Mouse (Mus musculus): ENCODE measurements around the gene Bod1. TPM values are rescaled to one million over a fixed set of nuclear protein-coding genes. Genes with fewer than 3 reads are reported as not detected.

Bod1 gene
- polyA plus RNA-seq, 1 experiment from 2014 or later: 40.4 TPM

- Histone ChIP-seq H3K36me3 (ENCODE audit: control insufficient read depth, insufficient read depth) (no peaks in the 10 kb centered on the region), H3K4me1 (replicated peaks; ENCODE audit: control insufficient read depth, insufficient read depth, low read length) (no peaks in the 10 kb centered on the region), H3K27me3 (replicated peaks; ENCODE audit: control insufficient read depth, insufficient read depth, low read length) (no peaks in the 10 kb centered on the region), H3K4me2 (replicated peaks; ENCODE audit: low read depth) (no peak overlapping the region), H3K9me3 (ENCODE audit: control insufficient read depth) (no peaks in the 10 kb centered on the region), H3K4me3 (ENCODE audit: low read depth, low read length) (no peak overlapping the region), H3K9ac (ENCODE audit: low read depth, low read length) (no peak overlapping the region), H3K27ac (ENCODE audit: low read depth, low read length) (no peak overlapping the region)
- no peak for TF ChIP-seq CTCF (IDR thresholded peaks at IDR 0.05; ENCODE audit: low read depth)
- ATAC-seq: no peak
- 70% methylated on average over 8 of the region's 8 CpGs for WGBS
Measured at GRCm38 (mm10) chr11:31703173-31703572, 31.5 kb upstream of the Bod1 start.

- Histone ChIP-seq H3K4me3 (ENCODE audit: low read depth, low read length) (no peak overlapping the region), H3K4me2 (replicated peaks; ENCODE audit: low read depth) (no peak overlapping the region), H3K27me3 (replicated peaks; ENCODE audit: control insufficient read depth, insufficient read depth, low read length) (no peaks in the 10 kb centered on the region), H3K27ac (ENCODE audit: low read depth, low read length) (no peak overlapping the region), H3K9ac (ENCODE audit: low read depth, low read length) (no peak overlapping the region), H3K4me1 (replicated peaks; ENCODE audit: control insufficient read depth, insufficient read depth, low read length) (no peaks in the 10 kb centered on the region), H3K9me3 (ENCODE audit: control insufficient read depth) (no peaks in the 10 kb centered on the region), H3K36me3 (ENCODE audit: control insufficient read depth, insufficient read depth) (no peaks in the 10 kb centered on the region)
- TF ChIP-seq CTCF (IDR thresholded peaks at IDR 0.05; ENCODE audit: low read depth): no peak
- no peak for ATAC-seq
- 89% methylated on average over 3 of the region's 3 CpGs for WGBS
Measured at GRCm38 (mm10) chr11:31701901-31702300, 30.2 kb upstream of the Bod1 start.

GRCm38 (mm10) chr11:31699502-31699901 lies 27.8 kb upstream of the Bod1 start:
- TF ChIP-seq CTCF (IDR thresholded peaks at IDR 0.05; ENCODE audit: low read depth): no peak
- Histone ChIP-seq H3K27ac (ENCODE audit: low read depth, low read length) (no peak overlapping the region), H3K36me3 (ENCODE audit: control insufficient read depth, insufficient read depth) (no peaks in the 10 kb centered on the region), H3K9ac (ENCODE audit: low read depth, low read length) (no peak overlapping the region), H3K27me3 (replicated peaks; ENCODE audit: control insufficient read depth, insufficient read depth, low read length) (no peaks in the 10 kb centered on the region), H3K9me3 (ENCODE audit: control insufficient read depth) (no peaks in the 10 kb centered on the region), H3K4me3 (ENCODE audit: low read depth, low read length) (no peak overlapping the region), H3K4me2 (replicated peaks; ENCODE audit: low read depth) (no peak overlapping the region), H3K4me1 (replicated peaks; ENCODE audit: control insufficient read depth, insufficient read depth, low read length) (no peaks in the 10 kb centered on the region)
- no peak for ATAC-seq
- 35% methylated on average over 3 of the region's 3 CpGs for WGBS

DNA sequence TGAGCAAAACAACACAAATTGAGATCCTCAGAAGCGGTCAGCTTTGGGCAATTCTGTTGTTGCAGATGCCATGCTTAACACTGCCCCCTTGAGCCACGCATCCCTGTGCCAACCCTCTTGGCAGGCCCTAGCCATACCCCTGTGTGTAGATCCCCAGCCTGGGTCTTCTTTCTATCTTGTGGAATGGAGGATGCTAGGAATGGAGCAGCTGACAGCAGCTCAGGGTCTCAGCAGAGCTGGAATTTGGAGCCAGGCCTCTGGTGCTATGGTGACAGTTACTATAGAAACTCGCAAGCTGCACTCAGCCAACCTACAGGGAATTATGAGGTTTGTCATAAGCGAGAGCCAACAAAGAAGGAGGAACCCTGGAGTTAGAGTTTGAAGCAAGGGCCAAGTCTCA lies 23.1 kb upstream of the Bod1 start:
- WGBS: 80% methylated on average over 4 of the region's 4 CpGs
- Histone ChIP-seq H3K36me3 (ENCODE audit: control insufficient read depth, insufficient read depth) (no peaks in the 10 kb centered on the region), H3K27ac (ENCODE audit: low read depth, low read length) (no peak overlapping the region), H3K4me3 (ENCODE audit: low read depth, low read length) (no peak overlapping the region), H3K27me3 (replicated peaks; ENCODE audit: control insufficient read depth, insufficient read depth, low read length) (no peaks in the 10 kb centered on the region), H3K4me1 (replicated peaks; ENCODE audit: control insufficient read depth, insufficient read depth, low read length) (no peaks in the 10 kb centered on the region), H3K9ac (ENCODE audit: low read depth, low read length) (no peak overlapping the region), H3K4me2 (replicated peaks; ENCODE audit: low read depth) (no peak overlapping the region), H3K9me3 (ENCODE audit: control insufficient read depth) (no peaks in the 10 kb centered on the region)
- no peak for ATAC-seq
- TF ChIP-seq CTCF (IDR thresholded peaks at IDR 0.05; ENCODE audit: low read depth): no peak

GRCm38 (mm10) chr11:31694109-31694508 lies 22.4 kb upstream of the Bod1 start:
- no peak overlapping the region for H3K9ac ChIP-seq (ENCODE audit: low read depth, low read length)
- WGBS: 100% methylated on average over 1 of the region's 1 CpGs
- peak; percentile 55 for TF ChIP-seq CTCF (IDR thresholded peaks at IDR 0.05; ENCODE audit: low read depth)
- ATAC-seq: no peak
- no peaks in the 10 kb centered on the region for H3K9me3 ChIP-seq (ENCODE audit: control insufficient read depth)
- H3K27me3 ChIP-seq (replicated peaks; ENCODE audit: control insufficient read depth, insufficient read depth, low read length): no peaks in the 10 kb centered on the region
- H3K36me3 ChIP-seq (ENCODE audit: control insufficient read depth, insufficient read depth): no peaks in the 10 kb centered on the region
- H3K27ac ChIP-seq (ENCODE audit: low read depth, low read length): no peak overlapping the region
- H3K4me1 ChIP-seq (replicated peaks; ENCODE audit: control insufficient read depth, insufficient read depth, low read length): no peaks in the 10 kb centered on the region
- no peak overlapping the region for H3K4me2 ChIP-seq (replicated peaks; ENCODE audit: low read depth)
- no peak overlapping the region for H3K4me3 ChIP-seq (ENCODE audit: low read depth, low read length)

GRCm38 (mm10) chr11:31693322-31693721 lies 21.6 kb upstream of the Bod1 start:
- H3K27ac ChIP-seq (ENCODE audit: low read depth, low read length): no peak overlapping the region
- ATAC-seq: no peak
- WGBS: 94% methylated on average over 2 of the region's 2 CpGs

GRCm38 (mm10) chr11:31688956-31689355 lies 17.3 kb upstream of the Bod1 start:
- no peak overlapping the region for H3K4me2 ChIP-seq (replicated peaks; ENCODE audit: low read depth)
- no peak overlapping the region for H3K27ac ChIP-seq (ENCODE audit: low read depth, low read length)
- WGBS: 67% methylated on average over 4 of the region's 4 CpGs
- ATAC-seq: no peak
- no peaks in the 10 kb centered on the region for H3K36me3 ChIP-seq (ENCODE audit: control insufficient read depth, insufficient read depth)
- H3K27me3 ChIP-seq (replicated peaks; ENCODE audit: control insufficient read depth, insufficient read depth, low read length): no peaks in the 10 kb centered on the region
- no peak for TF ChIP-seq CTCF (IDR thresholded peaks at IDR 0.05; ENCODE audit: low read depth)
- no peak overlapping the region for H3K4me3 ChIP-seq (ENCODE audit: low read depth, low read length)
- H3K9ac ChIP-seq (ENCODE audit: low read depth, low read length): no peak overlapping the region
- H3K4me1 ChIP-seq (replicated peaks; ENCODE audit: control insufficient read depth, insufficient read depth, low read length): no peaks in the 10 kb centered on the region
- no peaks in the 10 kb centered on the region for H3K9me3 ChIP-seq (ENCODE audit: control insufficient read depth)

More at GRCm38 (mm10) chr11:31693322-31693721, 21.6 kb upstream of the Bod1 start:
- H3K9ac ChIP-seq (ENCODE audit: low read depth, low read length): no peak overlapping the region
- no peaks in the 10 kb centered on the region for H3K36me3 ChIP-seq (ENCODE audit: control insufficient read depth, insufficient read depth)
- no peaks in the 10 kb centered on the region for H3K9me3 ChIP-seq (ENCODE audit: control insufficient read depth)
- TF ChIP-seq CTCF (IDR thresholded peaks at IDR 0.05; ENCODE audit: low read depth): no peak
- no peaks in the 10 kb centered on the region for H3K4me1 ChIP-seq (replicated peaks; ENCODE audit: control insufficient read depth, insufficient read depth, low read length)
- no peaks in the 10 kb centered on the region for H3K27me3 ChIP-seq (replicated peaks; ENCODE audit: control insufficient read depth, insufficient read depth, low read length)
- H3K4me2 ChIP-seq (replicated peaks; ENCODE audit: low read depth): no peak overlapping the region
- no peak overlapping the region for H3K4me3 ChIP-seq (ENCODE audit: low read depth, low read length)
